Comparison of ENCODE assay signal across 16 mouse cellular contexts in the genomic region with DNA sequence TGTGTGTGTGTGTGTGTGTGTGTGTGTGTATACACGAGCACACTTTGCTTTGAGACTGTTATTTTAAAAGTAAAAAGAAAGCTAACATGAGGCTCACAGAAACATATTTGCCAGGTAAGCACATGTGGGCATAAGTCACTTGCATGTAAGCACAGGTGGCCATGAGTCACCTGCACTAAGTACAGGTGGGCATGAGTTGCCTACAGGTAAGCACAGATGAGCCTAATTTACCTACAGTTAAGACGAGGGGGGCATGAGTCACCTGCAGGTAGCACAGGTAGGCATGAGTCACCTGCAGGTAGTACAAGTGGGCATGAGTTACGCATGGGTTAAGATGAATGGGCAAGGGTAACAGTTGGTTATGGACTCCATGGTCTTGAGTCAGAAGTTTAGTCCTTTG.
"Had no signal": no experiment of that assay in that cellular context is flagged by ENCODE, and none has a peak within 500 bp of the region (broad histone marks: within the 10 kb centered on the region; RNA-seq: fewer than 3 reads in every experiment).

No protein-coding gene starts in this region.

- H3K4me3 ChIP-seq: liver, embryonic 15.5 days; lung, embryonic 15.5 days; megakaryocyte, embryonic 14.5 days; midbrain, embryonic 13.5 days; midbrain, embryonic 15.5 days; neural tube, embryonic 12.5 days; stomach, embryonic 15.5 days had no signal

- H3K36me3 ChIP-seq: liver, embryonic 15.5 days; lung, embryonic 15.5 days; midbrain, embryonic 13.5 days; midbrain, embryonic 15.5 days; neural tube, embryonic 12.5 days; stomach, embryonic 15.5 days had no signal

- H3K9me3 ChIP-seq: liver, embryonic 15.5 days; lung, embryonic 15.5 days; megakaryocyte, embryonic 14.5 days; midbrain, embryonic 13.5 days; midbrain, embryonic 15.5 days; neural tube, embryonic 12.5 days; stomach, embryonic 15.5 days had no signal

- H3K27me3 ChIP-seq: liver, embryonic 15.5 days; lung, embryonic 15.5 days; midbrain, embryonic 13.5 days; midbrain, embryonic 15.5 days; neural tube, embryonic 12.5 days; stomach, embryonic 15.5 days had no signal

- H3K4me1 ChIP-seq: liver, embryonic 15.5 days; lung, embryonic 15.5 days; megakaryocyte, embryonic 14.5 days; midbrain, embryonic 13.5 days; midbrain, embryonic 15.5 days; neural tube, embryonic 12.5 days; stomach, embryonic 15.5 days had no signal

- DNase-seq: liver, postnatal 0 days; lung, adult 2 months; lung, postnatal 14 days; lung, postnatal 36 days; right cerebral cortex, postnatal 14 days; thymus, adult 18-20 months; thymus, postnatal 25 days; thymus, postnatal 4 days had no signal

- H3K27ac ChIP-seq: liver, embryonic 15.5 days; lung, embryonic 15.5 days; macrophage; midbrain, embryonic 13.5 days; midbrain, embryonic 15.5 days; neural tube, embryonic 12.5 days; stomach, embryonic 15.5 days had no signal
